ENCODE assay signal across 21 mouse cellular contexts in genomic region chr2:162418181-162418580, GRCm38 (mm10).
"Had no signal": no experiment of that assay in that cellular context is flagged by ENCODE, and none has a peak within 500 bp of the region (broad histone marks: within the 10 kb centered on the region; RNA-seq: fewer than 3 reads in every experiment).

No protein-coding gene starts in this region.

- H3K36me3 ChIP-seq: limb, embryonic 10.5 days; limb, embryonic 13.5 days; liver, embryonic 12.5 days; liver, embryonic 15.5 days; neural tube, embryonic 12.5 days; neural tube, embryonic 15.5 days had no signal

- H3K4me1 ChIP-seq: limb, embryonic 13.5 days; liver, embryonic 12.5 days; liver, embryonic 15.5 days; neural tube, embryonic 12.5 days had no signal

- H3K27ac ChIP-seq: kidney, postnatal 0 days; layer of hippocampus, adult 2 months; limb, embryonic 10.5 days; limb, embryonic 13.5 days; liver, embryonic 12.5 days; liver, embryonic 15.5 days; neural tube, embryonic 12.5 days; neural tube, embryonic 15.5 days had no signal

- H3K4me2 ChIP-seq: limb, embryonic 13.5 days; liver, embryonic 12.5 days; liver, embryonic 15.5 days; midbrain, embryonic 11.5 days; neural tube, embryonic 12.5 days; neural tube, embryonic 15.5 days had no signal

- H3K4me3 ChIP-seq: layer of hippocampus, adult 2 months; limb, embryonic 10.5 days; limb, embryonic 13.5 days; liver, embryonic 12.5 days; liver, embryonic 15.5 days; neural tube, embryonic 12.5 days; neural tube, embryonic 15.5 days had no signal

- H3K9me3 ChIP-seq: limb, embryonic 10.5 days; limb, embryonic 13.5 days; liver, embryonic 12.5 days; liver, embryonic 15.5 days; neural tube, embryonic 12.5 days; neural tube, embryonic 15.5 days had no signal

- H3K27me3 ChIP-seq: limb, embryonic 13.5 days; liver, embryonic 12.5 days; liver, embryonic 15.5 days; neural tube, embryonic 12.5 days; neural tube, embryonic 15.5 days had no signal

- DNase-seq: kidney, adult 11 months; kidney, postnatal 25 days; layer of hippocampus, adult 9-11 months; liver; lung, adult 18-20 months; lung, postnatal 14 days; lung, postnatal 4 days; midbrain, embryonic 14.5 days; right cerebral cortex, postnatal 25 days; thymus, adult 2 months; thymus, postnatal 14 days; thymus, postnatal 4 days had no signal

- H3K9ac ChIP-seq: limb, embryonic 13.5 days; liver, embryonic 12.5 days; liver, embryonic 15.5 days; neural tube, embryonic 12.5 days; neural tube, embryonic 15.5 days had no signal

- ATAC-seq: liver, embryonic 12.5 days had no signal
